Mouse (Mus musculus): ENCODE results near the gene Arhgef10l. TPM values are rescaled to one million over a fixed set of nuclear protein-coding genes. Genes with fewer than 3 reads are reported as not detected.

The Arhgef10l gene
- polyA plus RNA-seq, 1 experiment from 2014 or later: 24.6 TPM

- no peak overlapping the region for H3K9ac ChIP-seq (replicated peaks; ENCODE audit: low read length)
- DNase-seq: no peak
- no peak overlapping the region for H3K27ac ChIP-seq (replicated peaks; ENCODE audit: low read depth, low read length)
- H3K4me2 ChIP-seq (ENCODE audit: low read length): no peak overlapping the region
- peaks cover 12% of the 10 kb centered on the region; the same call in 1 of the 2 replicates for H3K36me3 ChIP-seq (ENCODE audit: control insufficient read depth, insufficient read depth, low read length)
- no peaks in the 10 kb centered on the region for H3K27me3 ChIP-seq (ENCODE audit: control insufficient read depth, insufficient read depth, low read length)
- no peak for ATAC-seq (ENCODE audit: low FRiP score, low TSS enrichment)
- 48% methylated on average over 6 of the region's 6 CpGs for WGBS
- H3K4me3 ChIP-seq (replicated peaks; ENCODE audit: low read depth, low read length): no peak overlapping the region
- peaks cover 29% of the 10 kb centered on the region for H3K4me1 ChIP-seq (ENCODE audit: control insufficient read depth, insufficient read depth, low read length)
- H3K9me3 ChIP-seq (ENCODE audit: control insufficient read depth, low read length): no peaks in the 10 kb centered on the region
Observed at GRCm38 (mm10) chr4:140644276-140644675, 21.5 kb downstream of the Arhgef10l start.

DNA sequence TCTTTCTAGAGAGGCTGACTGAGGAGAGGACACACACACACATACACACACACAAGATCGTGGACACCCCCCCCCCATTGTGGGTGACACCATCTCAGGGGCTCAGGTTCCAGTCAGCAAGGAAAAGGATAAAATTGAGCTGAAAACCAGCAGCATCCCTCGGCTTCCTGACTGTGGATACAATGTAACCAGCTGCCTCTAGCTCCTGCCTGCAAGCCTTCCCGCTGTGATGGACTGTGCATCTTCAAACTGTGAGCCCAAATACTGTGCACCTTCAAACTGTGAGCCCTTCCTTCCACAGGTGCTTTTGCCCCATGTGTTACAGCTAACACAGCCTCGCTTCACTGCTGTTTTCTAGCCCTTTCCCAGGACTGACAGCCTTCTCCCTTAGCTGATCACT is 23.4 kb downstream of the Arhgef10l start:
- no peak overlapping the region for H3K27ac ChIP-seq (replicated peaks; ENCODE audit: low read depth, low read length)
- ATAC-seq (ENCODE audit: low FRiP score, low TSS enrichment): no peak
- H3K4me1 ChIP-seq (ENCODE audit: control insufficient read depth, insufficient read depth, low read length): peaks cover 21% of the 10 kb centered on the region; the same call in 1 of the 2 replicates

GRCm38 (mm10) chr4:140641414-140641918 is 24.3 kb downstream of the Arhgef10l start:
- H3K9ac ChIP-seq (replicated peaks; ENCODE audit: low read length): no peak overlapping the region
- 0 out of 2 replicates have a peak overlapping the region, but pooled peaks have one; percentile 9 for H3K27ac ChIP-seq (replicated peaks; ENCODE audit: low read depth, low read length)
- no peak overlapping the region for H3K4me2 ChIP-seq (ENCODE audit: low read length)
- ATAC-seq (ENCODE audit: low FRiP score, low TSS enrichment) (no peak), DNase-seq (no peak)
- peaks cover 12% of the 10 kb centered on the region; the same call in 1 of the 2 replicates for H3K36me3 ChIP-seq (ENCODE audit: control insufficient read depth, insufficient read depth, low read length)
- H3K4me3 ChIP-seq (replicated peaks; ENCODE audit: low read depth, low read length): no peak overlapping the region
- peaks cover 18% of the 10 kb centered on the region; the same call in 1 of the 2 replicates for H3K4me1 ChIP-seq (ENCODE audit: control insufficient read depth, insufficient read depth, low read length)
- no peaks in the 10 kb centered on the region for H3K27me3 ChIP-seq (ENCODE audit: control insufficient read depth, insufficient read depth, low read length)
- no peaks in the 10 kb centered on the region for H3K9me3 ChIP-seq (ENCODE audit: control insufficient read depth, low read length)
- 80% methylated on average over 5 of the region's 5 CpGs for WGBS

More for the DNA sequence above, 23.4 kb downstream of the Arhgef10l start:
- no peak overlapping the region for H3K4me2 ChIP-seq (ENCODE audit: low read length)
- no peaks in the 10 kb centered on the region for H3K27me3 ChIP-seq (ENCODE audit: control insufficient read depth, insufficient read depth, low read length)
- 94% methylated on average over 4 of the region's 4 CpGs for WGBS
- peaks cover 12% of the 10 kb centered on the region; the same call in 1 of the 2 replicates for H3K36me3 ChIP-seq (ENCODE audit: control insufficient read depth, insufficient read depth, low read length)
- no peak overlapping the region for H3K9ac ChIP-seq (replicated peaks; ENCODE audit: low read length)
- no peak overlapping the region for H3K4me3 ChIP-seq (replicated peaks; ENCODE audit: low read depth, low read length)
- no peak for DNase-seq
- no peaks in the 10 kb centered on the region for H3K9me3 ChIP-seq (ENCODE audit: control insufficient read depth, low read length)

DNA sequence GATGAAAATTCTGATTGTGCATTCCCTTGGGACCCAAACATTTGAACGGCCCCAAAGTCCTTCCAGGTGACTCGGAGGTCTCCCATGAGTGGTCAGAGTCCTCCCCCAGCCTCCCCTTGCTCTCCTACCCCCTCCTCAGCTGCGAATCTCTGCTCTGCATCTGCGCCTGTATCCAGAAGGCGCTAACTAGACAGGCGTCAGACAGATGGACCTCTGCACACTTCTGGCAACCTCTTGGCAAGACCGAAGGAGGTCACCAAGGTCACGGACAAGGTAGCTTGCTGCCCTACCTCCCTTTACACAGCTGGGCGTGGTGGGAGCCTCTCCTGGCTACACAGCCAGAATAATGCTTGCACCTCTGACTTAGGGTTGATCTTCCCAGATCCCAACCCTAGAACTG is 25.1 kb downstream of the Arhgef10l start:
- WGBS: 92% methylated on average over 9 of the region's 9 CpGs
- no peak overlapping the region for H3K27ac ChIP-seq (replicated peaks; ENCODE audit: low read depth, low read length)

DNA sequence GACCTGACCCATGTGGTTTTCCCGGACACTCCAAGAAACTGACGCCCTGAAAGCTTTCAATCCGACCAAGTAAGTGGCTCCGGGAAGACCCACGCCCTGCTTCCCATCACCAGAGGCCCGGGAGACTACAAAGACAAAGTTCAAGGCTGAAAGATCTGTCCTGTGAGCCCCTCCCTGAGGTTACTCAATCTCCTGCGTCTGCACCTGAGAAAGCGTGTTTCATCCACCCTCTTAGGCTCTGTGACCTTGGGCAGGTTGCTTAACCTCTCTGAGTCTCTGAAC is 25.6 kb downstream of the Arhgef10l start:
- H3K9ac ChIP-seq (replicated peaks; ENCODE audit: low read length): no peak overlapping the region
- H3K4me3 ChIP-seq (replicated peaks; ENCODE audit: low read depth, low read length): no peak overlapping the region
- 0 out of 2 replicates have a peak, but pooled peaks cover 5% of the 10 kb centered on the region for H3K4me1 ChIP-seq (ENCODE audit: control insufficient read depth, insufficient read depth, low read length)
- no peaks in the 10 kb centered on the region for H3K27me3 ChIP-seq (ENCODE audit: control insufficient read depth, insufficient read depth, low read length)
- 89% methylated on average over 8 of the region's 8 CpGs for WGBS
- H3K27ac ChIP-seq (replicated peaks; ENCODE audit: low read depth, low read length): no peak overlapping the region
- H3K36me3 ChIP-seq (ENCODE audit: control insufficient read depth, insufficient read depth, low read length): peaks cover 9% of the 10 kb centered on the region; the same call in 1 of the 2 replicates
- no peak overlapping the region for H3K4me2 ChIP-seq (ENCODE audit: low read length)
- DNase-seq (no peak), ATAC-seq (ENCODE audit: low FRiP score, low TSS enrichment) (no peak)
- no peaks in the 10 kb centered on the region for H3K9me3 ChIP-seq (ENCODE audit: control insufficient read depth, low read length)

More for the DNA sequence above, 25.1 kb downstream of the Arhgef10l start:
- no peak overlapping the region for H3K4me2 ChIP-seq (ENCODE audit: low read length)
- H3K9me3 ChIP-seq (ENCODE audit: control insufficient read depth, low read length): no peaks in the 10 kb centered on the region
- ATAC-seq (ENCODE audit: low FRiP score, low TSS enrichment): no peak
- no peak overlapping the region for H3K4me3 ChIP-seq (replicated peaks; ENCODE audit: low read depth, low read length)
- DNase-seq: no peak
- peaks cover 10% of the 10 kb centered on the region; the same call in 1 of the 2 replicates for H3K4me1 ChIP-seq (ENCODE audit: control insufficient read depth, insufficient read depth, low read length)
- H3K36me3 ChIP-seq (ENCODE audit: control insufficient read depth, insufficient read depth, low read length): peaks cover 9% of the 10 kb centered on the region; the same call in 1 of the 2 replicates
- H3K9ac ChIP-seq (replicated peaks; ENCODE audit: low read length): no peak overlapping the region
- H3K27me3 ChIP-seq (ENCODE audit: control insufficient read depth, insufficient read depth, low read length): no peaks in the 10 kb centered on the region

GRCm38 (mm10) chr4:140639431-140640241 is 26.2 kb downstream of the Arhgef10l start:
- ATAC-seq (ENCODE audit: low FRiP score, low TSS enrichment) (no peak), DNase-seq (no peak)
- H3K4me3 ChIP-seq (replicated peaks; ENCODE audit: low read depth, low read length): no peak overlapping the region
- H3K4me1 ChIP-seq (ENCODE audit: control insufficient read depth, insufficient read depth, low read length): 0 out of 2 replicates have a peak, but pooled peaks cover 4% of the 10 kb centered on the region
- no peak overlapping the region for H3K4me2 ChIP-seq (ENCODE audit: low read length)
- H3K9me3 ChIP-seq (ENCODE audit: control insufficient read depth, low read length): no peaks in the 10 kb centered on the region
- H3K9ac ChIP-seq (replicated peaks; ENCODE audit: low read length): no peak overlapping the region
- WGBS: 93% methylated on average over 28 of the region's 28 CpGs
- no peaks in the 10 kb centered on the region for H3K27me3 ChIP-seq (ENCODE audit: control insufficient read depth, insufficient read depth, low read length)
- H3K27ac ChIP-seq (replicated peaks; ENCODE audit: low read depth, low read length): no peak overlapping the region
- peaks cover 9% of the 10 kb centered on the region; the same call in 1 of the 2 replicates for H3K36me3 ChIP-seq (ENCODE audit: control insufficient read depth, insufficient read depth, low read length)

- Histone ChIP-seq H3K9me3 (ENCODE audit: control insufficient read depth, low read length) (no peaks in the 10 kb centered on the region), H3K36me3 (ENCODE audit: control insufficient read depth, insufficient read depth, low read length) (peaks cover 9% of the 10 kb centered on the region; the same call in 1 of the 2 replicates), H3K4me1 (ENCODE audit: control insufficient read depth, insufficient read depth, low read length) (no peaks in the 10 kb centered on the region), H3K27ac (replicated peaks; ENCODE audit: low read depth, low read length) (no peak overlapping the region), H3K27me3 (ENCODE audit: control insufficient read depth, insufficient read depth, low read length) (no peaks in the 10 kb centered on the region), H3K4me2 (ENCODE audit: low read length) (no peak overlapping the region), H3K4me3 (replicated peaks; ENCODE audit: low read depth, low read length) (no peak overlapping the region), H3K9ac (replicated peaks; ENCODE audit: low read length) (no peak overlapping the region)
- no peak for ATAC-seq (ENCODE audit: low FRiP score, low TSS enrichment)
- 91% methylated on average over 5 of the region's 5 CpGs for WGBS
- DNase-seq: no peak
Observed at GRCm38 (mm10) chr4:140638591-140638990, 27.2 kb downstream of the Arhgef10l start.

DNA sequence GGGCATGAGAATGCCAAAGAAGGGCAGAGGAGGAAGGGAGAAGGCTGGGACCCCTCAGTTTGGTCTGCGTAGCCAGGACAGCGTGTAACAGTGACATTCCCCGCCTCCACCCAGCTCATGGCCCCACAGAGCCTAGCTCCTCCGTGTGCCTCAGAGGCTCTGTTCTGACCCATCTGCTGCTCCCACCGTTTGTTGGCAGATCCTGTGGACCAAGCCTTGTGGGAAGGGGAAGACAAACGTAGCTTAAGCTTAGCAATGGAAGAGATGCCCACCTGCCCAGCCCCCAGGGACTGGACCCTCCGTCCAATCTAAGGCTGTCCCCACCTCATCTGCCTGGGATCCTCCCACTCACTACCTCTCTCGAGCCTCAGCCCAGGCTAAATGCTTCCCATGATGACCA is 28.5 kb downstream of the Arhgef10l start:
- H3K27me3 ChIP-seq (ENCODE audit: control insufficient read depth, insufficient read depth, low read length): no peaks in the 10 kb centered on the region
- peaks cover 11% of the 10 kb centered on the region; the same call in 1 of the 2 replicates for H3K36me3 ChIP-seq (ENCODE audit: control insufficient read depth, insufficient read depth, low read length)
- no peaks in the 10 kb centered on the region for H3K9me3 ChIP-seq (ENCODE audit: control insufficient read depth, low read length)
- H3K4me1 ChIP-seq (ENCODE audit: control insufficient read depth, insufficient read depth, low read length): no peaks in the 10 kb centered on the region
- H3K4me2 ChIP-seq (ENCODE audit: low read length): no peak overlapping the region
- H3K4me3 ChIP-seq (replicated peaks; ENCODE audit: low read depth, low read length): no peak overlapping the region
- no peak overlapping the region for H3K9ac ChIP-seq (replicated peaks; ENCODE audit: low read length)
- ATAC-seq (ENCODE audit: low FRiP score, low TSS enrichment): no peak
- H3K27ac ChIP-seq (replicated peaks; ENCODE audit: low read depth, low read length): no peak overlapping the region
- WGBS: 78% methylated on average over 8 of the region's 8 CpGs
- DNase-seq: no peak

Measured in midbrain, embryonic 14.5 days (tissue).